Mouse (Mus musculus): ENCODE data around the gene Gm10197.

DNA sequence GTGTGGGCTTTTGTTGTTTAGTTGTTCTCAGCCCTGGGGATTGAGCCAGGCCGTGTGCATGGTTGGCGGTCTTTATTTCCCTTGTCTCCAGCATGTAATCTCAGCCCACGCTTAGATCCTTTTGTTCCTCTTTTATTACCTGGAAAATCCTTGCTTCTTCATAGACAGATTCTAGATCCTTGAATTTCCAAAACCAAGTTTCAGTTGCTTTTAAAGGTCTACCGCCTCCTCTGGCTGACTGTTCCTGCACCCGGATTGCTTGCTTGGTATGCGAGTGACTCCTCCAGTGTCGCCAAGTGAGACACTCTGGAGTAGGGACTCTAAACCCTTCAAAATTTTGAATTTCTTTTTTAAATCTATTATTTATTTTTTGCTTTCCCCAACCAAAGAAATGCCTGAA, 4.7 kb downstream of the Gm10197 start:
- TF ChIP-seq GATA1 (IDR thresholded peaks at IDR 0.05; ENCODE audit: low read length) (no peak), TAL1 (IDR thresholded peaks at IDR 0.05; ENCODE audit: low read length) (no peak)

Measured in erythroblast, embryonic 14.5 days (primary cell).